Mouse (Mus musculus): ENCODE data around the gene Osbpl10.

DNA sequence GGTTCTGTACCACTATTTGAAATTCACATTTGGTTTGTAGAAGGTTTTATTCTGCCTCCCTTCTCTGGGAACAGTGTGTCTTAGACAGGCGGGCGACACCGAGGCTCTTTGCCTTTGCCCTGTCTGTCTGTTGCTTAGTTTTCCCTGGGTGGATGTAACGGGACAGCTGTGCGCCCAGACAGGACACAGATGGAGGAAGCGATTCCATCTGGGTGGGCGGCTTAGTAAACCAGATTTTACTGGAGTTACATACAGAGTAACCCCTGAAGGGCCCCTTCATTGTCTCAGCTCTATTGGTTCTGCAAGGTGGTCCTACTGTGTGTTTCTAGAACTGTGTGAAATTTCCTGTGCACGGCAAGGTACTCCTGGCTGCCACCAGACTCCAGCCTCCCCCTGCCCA lies 201.6 kb downstream of the Osbpl10 start:
- TF ChIP-seq GATA1 (IDR thresholded peaks at IDR 0.05; ENCODE audit: borderline replicate concordance, low read length) (no peak), FLI1 (IDR thresholded peaks at IDR 0.05; ENCODE audit: low read length) (no peak)
